Mouse (Mus musculus) liver, embryonic 11.5 days (tissue): ENCODE data around the gene Ccsap. TPM values are rescaled to one million over a fixed set of nuclear protein-coding genes. Genes with fewer than 3 reads are reported as not detected.

Source experiments
- ATAC-seq: fragments of 200-750 bp; cut with Nextera tagmentation; replicated peaks from 2 replicates; pipeline ENCODE4 v1.8.0; 2017; ENCODE audit warnings: moderate number of reproducible peaks, mild to moderate bottlenecking, moderate TSS enrichment, moderate library complexity; ENCODE audit not compliant: low FRiP score
- DNase-seq: peaks from one replicate; pipeline ENCODE4 v3.0.0-alpha.2; 2017; ENCODE audit warnings: low spot score
- H3K27ac ChIP-seq: fragments of 300-500 bp; sonication (generic); 2 replicates; pipeline ENCODE4 v1.5.1; 2014; ENCODE audit warnings: mild to moderate bottlenecking, low read depth, low read length, control low read depth
- H3K27me3 ChIP-seq: fragments of 300-500 bp; sonication (generic); replicated peaks from 2 replicates; pipeline ENCODE4 v1.6.1; 2014; ENCODE audit warnings: low read length, mixed read lengths; ENCODE audit not compliant: control insufficient read depth, insufficient read depth
- H3K36me3 ChIP-seq: fragments of 300-500 bp; sonication (generic); 2 replicates; pipeline ENCODE4 v1.6.1; 2014; ENCODE audit warnings: mild to moderate bottlenecking, low read length, moderate library complexity, mixed read lengths; ENCODE audit not compliant: control insufficient read depth, insufficient read depth
- H3K4me1 ChIP-seq: fragments of 300-500 bp; sonication (generic); replicated peaks from 2 replicates; pipeline ENCODE4 v1.6.1; 2014; ENCODE audit warnings: low read length, mixed read lengths; ENCODE audit not compliant: control insufficient read depth, insufficient read depth
- H3K4me2 ChIP-seq: fragments of 300-500 bp; sonication (generic); 2 replicates; pipeline ENCODE4 v1.6.1; 2014; ENCODE audit warnings: mild to moderate bottlenecking, control low read depth, moderate library complexity
- H3K4me3 ChIP-seq: fragments of 300-500 bp; sonication (generic); 2 replicates; pipeline ENCODE4 v1.5.1; 2014; ENCODE audit warnings: low read depth, low read length, control low read depth
- H3K9ac ChIP-seq: fragments of 300-500 bp; sonication (generic); 2 replicates; pipeline ENCODE4 v1.6.1; 2014; ENCODE audit warnings: low read depth, low read length, control low read depth
- H3K9me3 ChIP-seq: fragments of 300-500 bp; sonication (generic); 2 replicates; pipeline ENCODE4 v1.6.1; 2016; ENCODE audit warnings: low read length, inconsistent platforms, mixed read lengths; ENCODE audit not compliant: control insufficient read depth
- WGBS: fragments of 180-500 bp; shearing (Covaris S2); extraction: QIAGEN DNeasy Blood & Tissue Kit; methylation state at CpG from one replicate; pipeline ENCODE4 v1.1.7; 2014; 5-methylcytosine and 5-hydroxymethylcytosine counted together
- polyA plus RNA-seq: library from polyadenylated mRNA; unstranded; fragments of >200 nt; fragmentation: Nextera tagmentation; extraction: Ambion mirVana; gene quantifications from 2 replicates; pipeline ENCODE4 v1.2.1, GENCODE M21; 2014

The Ccsap gene
- polyA plus RNA-seq, 1 experiment from 2014 or later: 4.6 TPM

DNA sequence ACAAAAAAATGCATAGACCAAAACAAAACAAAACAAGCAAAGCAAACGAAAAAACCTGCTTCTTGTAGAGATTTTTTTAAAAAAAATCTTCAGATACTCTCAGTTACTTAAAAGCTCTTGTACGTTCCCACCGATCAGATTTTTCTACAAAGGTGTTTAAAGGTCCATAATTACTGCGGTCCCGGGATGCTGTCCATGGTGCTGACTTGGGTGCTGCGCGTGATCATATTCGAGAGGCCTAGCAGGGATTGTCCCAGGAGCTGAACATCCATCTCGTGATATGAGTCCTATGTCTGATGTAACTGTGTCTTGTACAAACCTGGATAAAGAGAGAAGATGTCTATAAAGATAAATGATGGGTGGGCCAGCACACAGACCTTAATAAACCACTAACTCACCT, 21.5 kb downstream of the Ccsap start:
- Histone ChIP-seq H3K4me3 (no peak overlapping the region), H3K27ac (no peak overlapping the region), H3K9me3 (no peaks in the 10 kb centered on the region), H3K4me2 (no peak overlapping the region), H3K4me1 (no peaks in the 10 kb centered on the region), H3K36me3 (peaks cover 16% of the 10 kb centered on the region), H3K9ac (no peak overlapping the region), H3K27me3 (no peaks in the 10 kb centered on the region)
- ATAC-seq (no peak), DNase-seq (no peak)
- 63% methylated on average over 9 of the region's 9 CpGs for WGBS

DNA sequence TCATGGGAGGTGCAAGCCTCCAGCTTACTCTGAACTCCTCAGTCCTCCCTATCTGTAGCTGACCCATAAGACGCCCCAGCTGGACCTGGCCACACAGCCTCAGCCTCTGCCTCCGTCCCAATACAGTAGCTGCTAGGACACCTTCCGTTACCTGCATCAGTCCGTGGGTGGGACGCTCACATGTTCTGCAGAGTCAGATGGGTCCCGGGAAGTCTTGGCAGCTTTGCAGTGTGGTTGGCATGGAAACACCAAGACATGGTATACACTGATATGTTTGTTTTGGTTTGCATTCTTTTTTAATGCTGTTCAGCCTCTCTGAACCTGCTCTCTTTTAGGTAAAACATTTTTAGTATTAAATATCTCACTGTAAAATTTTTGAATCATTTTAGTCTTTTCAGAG, 23.7 kb downstream of the Ccsap start:
- H3K4me3 ChIP-seq: no peak overlapping the region
- WGBS: 85% methylated on average over 6 of the region's 6 CpGs
- no peaks in the 10 kb centered on the region for H3K27me3 ChIP-seq
- no peaks in the 10 kb centered on the region for H3K9me3 ChIP-seq
- no peak overlapping the region for H3K27ac ChIP-seq
- ATAC-seq: no peak
- no peak for DNase-seq
- no peak overlapping the region for H3K4me2 ChIP-seq
- no peaks in the 10 kb centered on the region for H3K4me1 ChIP-seq
- H3K36me3 ChIP-seq: peaks cover 30% of the 10 kb centered on the region
- no peak overlapping the region for H3K9ac ChIP-seq

DNA sequence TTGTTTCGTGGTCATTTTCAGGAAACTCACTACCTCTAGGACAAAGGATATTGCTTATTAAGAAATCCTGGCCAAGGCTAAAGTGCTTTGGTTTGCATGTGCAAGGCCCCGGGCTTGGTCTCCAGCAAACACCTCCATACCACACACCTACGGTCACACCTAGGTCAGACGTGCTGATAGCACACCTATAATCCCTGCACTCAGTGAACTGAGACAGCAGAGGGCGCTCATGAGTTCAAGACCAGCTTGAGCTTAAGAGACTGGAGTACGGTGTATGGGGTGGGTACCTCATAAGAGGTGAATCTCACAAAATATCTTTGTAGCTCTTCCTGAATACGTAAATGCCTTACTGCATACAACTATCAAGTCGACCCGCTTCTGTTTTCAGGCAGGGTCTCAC, 24.6 kb downstream of the Ccsap start:
- no peak overlapping the region for H3K4me2 ChIP-seq
- H3K9me3 ChIP-seq: no peaks in the 10 kb centered on the region
- ATAC-seq (no peak; the same call in 1 of the 2 replicates), DNase-seq (no peak)
- no peak overlapping the region for H3K9ac ChIP-seq
- no peak overlapping the region for H3K27ac ChIP-seq
- WGBS: 59% methylated on average over 9 of the region's 9 CpGs
- H3K4me1 ChIP-seq: no peaks in the 10 kb centered on the region
- H3K27me3 ChIP-seq: no peaks in the 10 kb centered on the region
- no peak overlapping the region for H3K4me3 ChIP-seq
- peaks cover 32% of the 10 kb centered on the region for H3K36me3 ChIP-seq

DNA sequence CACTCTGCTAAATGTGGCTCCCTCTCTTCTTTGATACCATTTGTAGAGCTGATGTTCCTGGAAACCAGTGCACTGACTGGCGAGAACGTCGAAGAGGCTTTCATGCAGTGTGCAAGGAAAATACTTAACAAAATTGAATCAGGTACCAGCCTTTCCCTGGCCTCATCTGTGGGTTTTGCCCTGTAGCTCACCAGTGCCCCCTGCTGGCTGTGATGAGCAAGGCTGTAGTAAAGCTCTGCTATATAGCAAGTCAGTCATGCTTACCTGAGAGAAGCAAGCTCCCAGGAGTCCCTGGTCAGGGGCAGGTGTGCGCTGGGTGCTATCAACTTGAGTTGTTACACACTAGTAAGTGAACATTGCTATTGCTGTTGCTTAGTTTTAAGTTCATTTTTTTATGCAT, 27.3 kb downstream of the Ccsap start:
- ATAC-seq (no peak), DNase-seq (no peak)
- Histone ChIP-seq H3K4me2 (no peak overlapping the region), H3K4me3 (no peak overlapping the region), H3K36me3 (peaks cover 46% of the 10 kb centered on the region), H3K9ac (no peak overlapping the region), H3K27ac (no peak overlapping the region), H3K4me1 (no peaks in the 10 kb centered on the region), H3K27me3 (no peaks in the 10 kb centered on the region), H3K9me3 (no peaks in the 10 kb centered on the region)
- WGBS: 94% methylated on average over 4 of the region's 4 CpGs

DNA sequence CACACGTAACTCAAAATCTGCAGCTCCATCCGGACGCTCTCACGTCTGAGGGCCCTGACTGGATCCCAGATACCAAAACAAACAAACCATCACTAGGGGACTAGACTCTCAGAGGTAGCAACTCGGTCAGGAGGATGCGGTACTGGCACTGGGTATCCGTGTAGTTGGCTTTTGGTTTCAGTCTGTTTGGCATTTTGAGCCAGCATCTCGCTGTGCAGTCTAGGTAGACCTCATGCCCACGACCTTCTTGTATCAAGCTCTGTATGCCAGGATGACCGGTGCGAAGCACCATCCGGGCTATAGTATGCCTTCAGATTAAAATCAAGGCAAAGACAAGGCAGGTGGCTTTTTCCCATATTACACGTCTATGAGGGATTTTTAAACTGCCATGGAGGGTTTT, 32.5 kb downstream of the Ccsap start:
- H3K27ac ChIP-seq: no peak overlapping the region
- H3K4me2 ChIP-seq: no peak overlapping the region
- no peak overlapping the region for H3K4me3 ChIP-seq
- no peak for DNase-seq
- H3K9me3 ChIP-seq: 0 out of 2 replicates have a peak, but pooled peaks cover 2% of the 10 kb centered on the region
- 89% methylated on average over 13 of the region's 13 CpGs for WGBS
- no peaks in the 10 kb centered on the region for H3K27me3 ChIP-seq
- H3K9ac ChIP-seq: no peak overlapping the region
- peaks cover 21% of the 10 kb centered on the region for H3K4me1 ChIP-seq
- no peak for ATAC-seq
- H3K36me3 ChIP-seq: peaks cover 36% of the 10 kb centered on the region

DNA sequence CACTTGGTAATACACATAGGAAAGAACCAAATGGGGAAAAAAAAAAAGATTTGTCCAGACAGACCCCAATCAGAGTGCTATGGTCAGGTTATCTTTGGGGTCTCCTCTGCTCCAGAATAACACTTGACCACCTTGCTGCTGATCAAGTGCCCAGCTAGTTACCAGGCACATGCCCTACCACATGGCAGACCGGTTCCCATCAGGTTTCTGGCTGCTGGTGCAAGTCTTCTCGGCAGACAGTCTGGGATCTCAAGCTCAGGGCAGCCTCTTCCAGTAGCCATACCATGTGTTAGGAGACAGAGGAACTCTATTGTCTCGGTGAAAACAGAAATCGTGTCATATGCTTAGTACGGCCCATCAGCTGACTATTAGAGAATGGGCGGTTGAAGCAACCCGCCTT, 33.3 kb downstream of the Ccsap start:
- H3K27me3 ChIP-seq: no peaks in the 10 kb centered on the region
- 0 out of 2 replicates have a peak, but pooled peaks cover 2% of the 10 kb centered on the region for H3K9me3 ChIP-seq
- H3K9ac ChIP-seq: no peak overlapping the region
- no peak for DNase-seq
- H3K4me3 ChIP-seq: no peak overlapping the region
- WGBS: 86% methylated on average over 7 of the region's 7 CpGs
- H3K4me2 ChIP-seq: no peak overlapping the region
- peaks cover 32% of the 10 kb centered on the region for H3K36me3 ChIP-seq
- ATAC-seq: no peak
- H3K4me1 ChIP-seq: peaks cover 24% of the 10 kb centered on the region
- no peak overlapping the region for H3K27ac ChIP-seq

DNA sequence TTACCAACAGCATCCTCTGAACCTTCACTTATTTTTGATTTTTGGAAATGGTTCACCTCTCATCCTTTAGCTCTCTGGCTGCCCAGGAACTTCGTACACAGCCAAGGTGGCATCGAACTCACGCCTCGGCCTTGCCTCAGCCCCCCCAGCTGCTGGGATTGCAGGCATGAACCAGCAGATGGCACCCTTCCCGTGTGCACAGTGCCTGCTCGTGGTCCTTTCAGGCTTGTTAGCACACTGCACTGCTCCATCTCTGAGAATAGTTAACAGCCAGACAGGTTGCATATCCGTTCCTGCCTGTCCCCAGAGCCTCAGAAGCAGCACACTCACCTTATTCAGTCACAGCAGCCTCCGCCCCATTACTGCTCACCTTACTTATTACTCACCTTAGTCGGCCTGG, 34.0 kb downstream of the Ccsap start:
- Histone ChIP-seq H3K4me3 (no peak overlapping the region), H3K4me1 (peaks cover 30% of the 10 kb centered on the region), H3K9ac (no peak overlapping the region), H3K4me2 (no peak overlapping the region), H3K27me3 (no peaks in the 10 kb centered on the region), H3K27ac (no peak overlapping the region), H3K9me3 (0 out of 2 replicates have a peak, but pooled peaks cover 2% of the 10 kb centered on the region), H3K36me3 (peaks cover 31% of the 10 kb centered on the region)
- ATAC-seq (peak; percentile 46; the same call in 1 of the 2 replicates), DNase-seq (no peak)
- WGBS: 69% methylated on average over 9 of the region's 9 CpGs

DNA sequence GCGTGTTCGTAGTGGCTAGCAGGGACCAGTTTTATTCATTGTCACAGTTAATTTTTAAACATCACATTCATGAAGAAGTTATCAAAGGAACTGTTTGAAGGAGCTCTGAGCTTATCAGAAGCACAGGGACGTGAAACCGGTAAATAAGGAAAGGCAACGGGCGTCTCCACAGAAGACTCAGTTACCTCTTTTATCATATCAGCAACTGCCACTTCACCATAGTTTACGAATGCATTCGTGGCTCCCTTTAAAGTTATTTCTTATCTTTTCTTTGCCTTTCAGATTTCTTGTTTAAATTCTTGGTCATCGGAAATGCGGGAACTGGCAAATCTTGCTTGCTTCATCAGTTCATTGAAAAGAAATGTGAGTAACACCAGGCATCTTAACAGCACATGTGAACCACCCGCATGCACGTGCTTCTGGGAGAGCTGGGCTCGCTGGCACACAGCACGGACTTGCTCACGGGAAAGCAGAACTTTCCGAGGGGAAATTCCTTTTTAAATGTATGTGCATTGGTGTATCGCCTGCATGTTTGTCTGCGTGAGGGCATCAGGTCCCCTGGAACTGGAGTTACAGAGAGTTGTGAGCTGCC, 36.4 kb downstream of the Ccsap start:
- Histone ChIP-seq H3K27ac (peak overlapping the region; percentile 83), H3K4me3 (no peak overlapping the region), H3K36me3 (peaks cover 19% of the 10 kb centered on the region), H3K27me3 (no peaks in the 10 kb centered on the region), H3K9me3 (0 out of 2 replicates have a peak, but pooled peaks cover 2% of the 10 kb centered on the region), H3K4me2 (peak overlapping the region; percentile 19), H3K4me1 (peaks cover 51% of the 10 kb centered on the region), H3K9ac (no peak overlapping the region)
- 59% methylated on average over 18 of the region's 18 CpGs for WGBS
- ATAC-seq (peak; percentile 59; the same call in 1 of the 2 replicates), DNase-seq (no peak)

DNA sequence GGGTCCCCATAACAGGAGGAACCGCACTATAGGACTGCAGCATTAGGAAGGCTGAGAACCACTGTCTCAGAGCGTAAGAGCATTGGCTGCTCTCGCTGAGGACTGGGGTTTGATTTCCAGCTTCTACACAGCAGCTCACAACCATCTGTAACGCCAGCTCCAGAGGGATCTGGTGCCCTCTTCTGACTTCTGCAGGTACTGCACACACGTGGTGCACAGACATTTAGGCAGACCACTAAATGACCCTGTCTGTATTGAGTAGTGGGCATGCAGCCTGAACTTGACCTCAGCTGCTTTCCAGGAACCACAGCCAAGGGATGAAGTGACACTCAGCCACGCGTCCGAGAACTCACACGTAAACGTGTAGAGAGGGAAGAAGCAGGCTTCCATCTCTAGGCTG, 36.9 kb downstream of the Ccsap start:
- H3K27ac ChIP-seq: peak overlapping the region; percentile 83
- WGBS: 75% methylated on average over 10 of the region's 10 CpGs
- ATAC-seq: no peak

More for the DNA sequence above, 36.9 kb downstream of the Ccsap start:
- H3K9ac ChIP-seq: no peak overlapping the region
- peaks cover 54% of the 10 kb centered on the region for H3K4me1 ChIP-seq
- no peak for DNase-seq
- H3K27me3 ChIP-seq: no peaks in the 10 kb centered on the region
- H3K9me3 ChIP-seq: 0 out of 2 replicates have a peak, but pooled peaks cover 2% of the 10 kb centered on the region
- H3K4me3 ChIP-seq: no peak overlapping the region
- peak overlapping the region; percentile 19 for H3K4me2 ChIP-seq
- H3K36me3 ChIP-seq: peaks cover 16% of the 10 kb centered on the region
